Mouse (Mus musculus) gastrocnemius, postnatal 14 days (tissue): Measurements from ENCODE around the gene Ctcf. TPM values are rescaled to one million over a fixed set of nuclear protein-coding genes. Genes with fewer than 3 reads are reported as not detected.

Experiments
- DNase-seq: peaks from one replicate; pipeline ENCODE4 v3.0.0; 2021; ENCODE audit warnings: mixed read lengths
- intact Hi-C: fragments of 180-260 bp; cut with DNase I; formaldehyde crosslinking; loops from one replicate; pipeline ENCODE4 v1.15.1; 2025; ENCODE audit warnings: low total_unique reads
- total RNA-seq, 2 experiments: library from RNA; stranded (reverse); gene quantifications; 2 replicates each; pipeline ENCODE4 v1.2.3; 2021

Ctcf gene
- total RNA-seq, 2 experiments from 2014 or later: 34.5 TPM

DNA sequence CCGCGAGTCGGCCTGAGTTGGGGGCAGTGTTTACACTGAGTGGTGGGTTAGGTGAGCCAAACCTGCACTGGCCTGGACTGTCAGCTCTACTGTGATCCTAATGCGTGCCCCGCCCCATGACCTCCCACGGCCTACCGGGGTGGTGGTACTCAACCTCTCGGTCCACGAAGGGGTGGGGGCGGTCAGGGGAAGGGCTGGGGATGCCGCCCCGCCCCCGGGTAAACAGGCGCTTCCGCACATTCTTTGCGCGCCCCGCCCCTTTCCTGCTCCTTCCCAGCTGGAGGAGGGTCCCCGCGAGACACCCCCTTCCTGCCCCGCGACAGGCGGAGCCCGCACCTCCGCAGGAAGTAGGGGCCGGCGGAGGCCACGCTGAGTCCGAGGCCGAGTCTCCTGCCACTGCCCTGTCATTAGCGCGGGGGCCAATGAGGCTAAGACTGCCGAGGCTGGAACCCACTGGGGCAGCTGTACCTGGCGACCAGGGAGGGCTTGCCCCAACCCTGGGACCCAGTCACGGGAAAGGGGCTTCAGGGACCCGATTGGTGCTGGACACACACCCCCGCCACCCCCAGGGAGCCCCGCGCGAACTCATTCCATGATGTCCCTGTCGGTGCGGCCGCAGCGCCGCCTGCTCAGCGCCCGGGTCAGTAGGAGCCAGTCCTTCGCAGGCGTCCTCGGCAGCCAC lies 22.4 kb upstream of the Ctcf start:
- intact Hi-C loops: no loop called here
- DNase-seq: peak; percentile 79

DNA sequence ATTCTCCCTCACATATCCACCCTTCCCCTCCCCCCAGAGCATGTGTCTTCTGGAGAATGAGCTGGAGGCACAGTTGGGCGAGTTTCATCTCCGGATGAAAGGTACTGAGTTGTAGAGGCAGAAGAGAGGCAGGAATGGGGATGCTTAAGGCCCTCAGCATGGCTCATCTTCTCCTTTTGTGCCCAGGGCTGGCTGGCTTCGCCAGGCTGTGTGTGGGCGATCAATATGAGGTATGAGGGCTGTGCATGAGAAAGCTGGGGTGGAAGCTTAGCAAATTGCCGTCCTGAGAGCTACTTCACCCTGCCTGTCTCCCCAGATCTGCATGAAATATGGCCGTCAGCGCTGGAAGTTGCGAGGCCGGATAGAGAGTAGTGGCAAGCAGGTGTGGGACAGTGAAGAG lies 20.4 kb upstream of the Ctcf start:
- no peak for DNase-seq
- intact Hi-C loops: no loop called here

DNA sequence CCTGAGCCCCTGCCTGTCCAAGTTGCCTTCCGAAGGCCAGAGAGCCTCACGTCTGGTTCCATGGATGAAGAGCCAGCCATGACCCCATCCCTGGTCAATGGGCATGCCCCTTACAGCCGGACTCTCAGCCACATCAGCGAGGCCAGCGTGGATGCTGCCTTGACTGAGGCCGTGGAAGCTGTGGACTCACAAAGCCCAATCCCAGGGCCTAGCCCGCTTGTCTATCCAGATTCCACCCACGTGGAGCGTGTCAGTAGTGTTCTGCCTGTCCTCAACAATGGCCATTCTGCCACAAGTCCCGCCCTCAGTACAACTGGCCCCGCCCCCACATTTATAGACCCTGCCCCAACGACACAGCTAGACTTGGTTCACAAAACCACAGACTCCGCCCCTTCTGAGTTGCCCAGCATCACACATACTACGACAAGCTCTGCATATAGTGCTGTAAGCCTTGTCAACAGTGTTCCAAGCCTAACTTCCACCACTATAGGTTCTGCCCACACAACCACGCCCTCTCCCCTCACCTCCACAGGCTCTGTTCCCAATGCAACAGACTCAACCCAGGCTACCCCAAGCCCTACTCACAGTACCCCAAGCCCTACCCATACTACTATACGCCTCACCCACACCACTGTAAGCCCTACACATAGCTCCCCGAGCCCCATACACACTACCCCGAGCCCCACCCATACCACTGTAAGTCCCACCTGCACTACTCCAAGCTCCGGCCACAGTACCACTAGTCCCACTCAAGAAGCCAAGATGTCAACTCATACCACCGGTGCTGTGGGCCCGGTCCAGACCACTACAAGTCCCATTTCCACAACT lies 18.7 kb upstream of the Ctcf start:
- no peak for DNase-seq
- intact Hi-C loops: no loop called here

DNA sequence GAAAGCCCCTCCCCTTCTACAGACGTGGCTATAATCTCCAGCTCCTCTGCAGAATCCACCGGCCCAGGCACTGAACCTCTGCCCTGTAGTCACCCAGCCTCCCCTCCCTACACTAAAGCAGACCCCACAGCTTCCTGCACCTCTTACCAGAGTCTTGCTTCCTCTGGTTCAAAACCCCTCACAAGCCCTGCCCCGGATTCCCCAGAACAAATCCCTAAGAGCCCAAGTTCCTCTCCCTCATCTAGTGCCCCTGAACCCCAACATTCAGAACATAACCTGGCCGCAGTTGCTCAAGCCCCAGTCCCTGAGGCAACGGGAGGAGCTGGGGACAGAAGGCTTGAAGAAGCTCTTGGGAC lies 18.1 kb upstream of the Ctcf start:
- intact Hi-C loops: no loop called here
- no peak for DNase-seq

DNA sequence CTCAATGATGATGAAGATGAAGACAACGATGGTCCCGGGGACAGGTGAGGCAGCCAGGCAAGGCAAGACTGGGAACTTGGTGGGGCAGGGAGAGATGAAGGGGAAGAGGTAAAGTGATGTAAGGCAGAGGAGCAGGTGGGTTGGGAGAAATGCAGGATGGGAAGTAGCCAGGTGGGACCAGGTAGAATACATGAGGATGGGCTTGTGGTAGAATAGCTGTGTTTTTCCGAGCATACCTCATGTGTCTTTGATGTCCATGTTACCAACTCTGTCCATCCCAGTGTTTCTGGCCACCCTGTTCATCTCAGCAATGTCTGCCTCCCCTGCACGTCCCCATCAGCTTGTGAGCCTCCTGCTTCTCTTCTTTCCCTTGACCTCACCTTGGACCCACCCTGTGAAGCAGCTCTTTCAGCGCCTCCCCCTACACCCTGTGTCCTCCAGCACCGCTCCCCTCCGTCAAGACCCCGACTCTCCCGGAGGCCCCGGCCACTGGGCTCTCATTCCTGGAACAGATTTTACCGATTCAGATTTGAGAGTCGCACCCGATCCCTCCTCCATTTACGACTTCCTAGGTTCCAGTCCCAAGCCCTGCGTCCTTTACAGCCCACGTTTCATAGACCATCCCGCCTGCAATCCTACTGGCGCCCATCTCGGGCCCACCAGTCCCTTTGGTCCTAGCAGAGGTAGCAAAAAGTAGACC lies 17.3 kb upstream of the Ctcf start:
- intact Hi-C loops: no loop called here
- no peak for DNase-seq

DNA sequence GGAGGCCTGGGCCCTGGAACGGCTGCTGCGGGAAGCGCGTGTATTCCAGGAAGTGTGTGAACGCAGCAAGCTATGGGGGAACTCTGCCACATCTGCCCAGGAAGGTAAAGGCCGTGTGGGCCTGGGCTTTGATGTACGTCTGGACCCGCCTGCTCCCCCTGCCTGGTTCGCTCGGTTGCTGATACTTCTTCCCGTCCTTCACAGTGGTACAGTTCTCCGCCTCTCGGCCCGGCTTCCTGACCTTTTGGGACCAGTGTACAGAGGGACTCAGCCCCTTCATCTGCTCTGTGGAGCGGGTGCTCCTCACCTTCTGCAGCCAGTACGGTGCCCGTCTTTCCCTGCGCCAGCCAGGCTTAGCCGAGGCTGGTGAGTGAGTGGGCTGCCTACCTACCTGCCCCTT lies 16.2 kb upstream of the Ctcf start:
- intact Hi-C loops: loop anchor here (5.0 kb wide), 2 partner anchors 47 to 62 kb away; no protein-coding TSS in a partner anchor

DNA sequence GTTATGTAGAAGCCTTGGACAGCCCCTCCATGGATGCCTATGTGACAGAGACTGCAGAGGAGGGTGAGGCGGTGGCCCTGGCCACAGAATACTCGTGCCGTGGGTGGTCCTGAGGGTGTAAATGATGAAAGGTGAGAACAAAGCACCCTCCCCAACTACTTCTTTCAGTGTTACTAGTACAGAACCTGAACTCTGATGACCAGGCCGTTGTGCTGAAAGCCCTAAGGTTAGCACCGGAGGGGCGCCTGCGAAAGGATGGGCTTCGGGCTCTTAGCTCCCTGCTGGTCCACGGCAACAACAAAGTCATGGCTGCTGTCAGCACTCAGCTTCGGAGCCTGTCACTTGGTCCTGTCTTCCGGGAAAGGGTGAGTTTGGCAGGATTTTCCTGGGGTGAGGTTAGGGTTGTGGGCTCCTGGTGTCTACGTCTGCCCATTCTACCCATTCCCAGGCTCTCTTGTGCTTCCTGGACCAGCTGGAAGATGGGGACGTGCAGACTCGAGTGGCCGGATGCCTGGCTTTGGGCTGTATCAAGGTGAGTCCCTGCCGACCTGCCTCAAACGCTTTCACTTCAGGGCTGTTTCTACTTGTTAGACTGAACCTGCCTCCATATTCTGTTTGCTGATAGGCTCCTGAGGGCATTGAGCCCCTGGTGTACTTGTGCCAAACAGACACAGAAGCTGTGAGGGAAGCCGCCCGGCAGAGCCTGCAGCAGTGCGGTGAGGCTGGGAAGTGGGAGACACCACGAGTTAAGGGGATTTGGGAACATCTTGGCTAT lies 15.2 kb upstream of the Ctcf start:
- no peak for DNase-seq
- intact Hi-C loops: loop anchor here (5.0 kb wide), 2 partner anchors 46 to 61 kb away; no protein-coding TSS in a partner anchor

More for the DNA sequence above, 16.2 kb upstream of the Ctcf start:
- no peak for DNase-seq

DNA sequence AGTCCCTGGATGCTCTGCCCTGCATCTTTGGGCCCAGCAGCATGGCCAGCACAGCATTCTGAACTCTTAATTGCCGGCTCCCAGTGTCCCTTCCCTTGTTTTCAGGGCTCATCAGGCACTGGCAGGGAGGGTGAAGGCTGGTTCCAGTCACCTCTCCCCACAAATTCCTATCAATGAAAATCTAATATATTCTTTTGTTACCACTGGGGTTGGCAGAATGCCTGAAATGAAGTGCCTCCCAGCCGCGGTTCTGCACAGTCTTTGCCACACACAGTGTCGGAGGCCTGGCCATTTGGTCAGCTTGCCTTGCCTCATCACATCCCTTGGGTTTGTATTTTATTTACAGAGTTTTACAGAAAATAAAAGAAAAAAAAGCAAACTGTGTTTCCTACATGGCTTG lies 14.5 kb upstream of the Ctcf start:
- intact Hi-C loops: loop anchor here (5.0 kb wide), 2 partner anchors 45 to 60 kb away; no protein-coding TSS in a partner anchor
- DNase-seq: no peak

DNA sequence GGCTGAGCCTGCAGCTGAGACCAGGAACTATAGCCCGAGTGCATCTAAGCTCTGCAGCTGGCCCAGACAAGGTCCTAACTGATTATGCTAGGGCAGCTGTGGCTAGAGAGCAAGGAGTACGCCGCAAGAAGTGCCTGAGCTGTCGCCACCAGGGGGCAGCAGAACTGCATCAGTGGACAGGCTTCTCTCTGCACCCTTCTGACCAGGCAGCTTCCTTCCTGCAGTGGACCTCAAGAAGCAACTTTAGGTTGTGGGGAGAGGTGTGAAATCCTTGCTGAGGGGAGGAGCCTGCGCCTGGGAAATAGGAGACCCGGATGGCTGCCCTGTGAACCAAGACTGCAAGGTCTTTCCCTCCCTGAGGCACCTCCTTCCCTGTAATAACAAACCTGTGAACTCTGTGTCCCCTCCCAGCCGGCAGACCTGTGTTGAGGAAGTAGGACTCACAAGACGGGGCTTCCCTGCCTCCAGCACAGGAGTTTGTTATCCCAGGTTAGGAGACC lies 13.9 kb upstream of the Ctcf start:
- peak; percentile 94 for DNase-seq
- intact Hi-C loops: loop anchor here (5.0 kb wide), 2 partner anchors 45 to 60 kb away; no protein-coding TSS in a partner anchor

DNA sequence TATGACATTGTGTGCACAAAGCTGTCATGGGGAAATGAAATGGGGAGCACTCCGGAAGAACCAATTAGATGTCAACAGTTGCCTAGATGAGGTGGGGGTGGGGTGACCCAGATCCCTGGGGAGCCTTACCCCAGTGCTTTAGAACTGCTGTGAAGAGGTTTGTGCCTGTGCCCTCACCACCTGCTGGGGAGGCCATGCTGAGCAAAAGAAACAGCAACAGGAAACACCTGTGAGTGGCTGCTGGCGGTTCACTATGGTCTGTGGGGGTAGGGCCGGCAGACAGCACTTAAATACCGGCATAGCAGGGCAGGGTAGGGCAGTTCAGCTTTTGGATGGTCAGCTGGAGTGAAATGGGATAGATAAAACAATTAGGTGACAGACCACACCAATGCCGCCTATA lies 13.2 kb upstream of the Ctcf start:
- DNase-seq: no peak
- intact Hi-C loops: loop anchor here (5.0 kb wide), 2 partner anchors 44 to 59 kb away; no protein-coding TSS in a partner anchor

DNA sequence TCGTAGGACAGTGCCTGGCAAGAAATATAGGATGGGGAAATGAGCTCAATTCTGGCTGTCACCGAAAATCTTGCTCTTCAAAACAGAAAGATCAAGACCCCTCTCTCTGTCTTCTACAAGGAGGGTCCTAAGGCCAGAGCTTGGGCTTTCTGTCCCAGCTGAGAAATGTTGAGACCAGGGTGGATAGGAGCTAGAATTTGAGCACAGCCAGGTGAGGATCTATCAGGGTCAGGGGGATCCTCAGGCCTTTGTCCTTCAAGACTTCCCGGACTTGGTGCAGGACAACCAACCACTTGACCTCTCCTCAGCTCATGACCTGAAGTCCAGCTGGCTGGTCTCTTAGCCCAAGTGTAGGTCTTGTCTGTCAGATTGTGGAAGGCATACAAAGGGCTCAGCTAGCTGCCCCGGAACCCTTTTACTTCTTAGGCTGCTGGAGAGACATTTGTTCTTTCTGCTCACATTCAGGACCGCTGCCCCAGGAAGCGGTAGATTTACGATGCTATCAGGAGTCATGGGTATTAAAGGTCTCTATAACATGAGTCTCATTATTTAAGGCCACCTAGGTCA lies 12.6 kb upstream of the Ctcf start:
- DNase-seq: no peak
- intact Hi-C loops: loop anchor here (5.0 kb wide), 2 partner anchors 44 to 59 kb away; no protein-coding TSS in a partner anchor

DNA sequence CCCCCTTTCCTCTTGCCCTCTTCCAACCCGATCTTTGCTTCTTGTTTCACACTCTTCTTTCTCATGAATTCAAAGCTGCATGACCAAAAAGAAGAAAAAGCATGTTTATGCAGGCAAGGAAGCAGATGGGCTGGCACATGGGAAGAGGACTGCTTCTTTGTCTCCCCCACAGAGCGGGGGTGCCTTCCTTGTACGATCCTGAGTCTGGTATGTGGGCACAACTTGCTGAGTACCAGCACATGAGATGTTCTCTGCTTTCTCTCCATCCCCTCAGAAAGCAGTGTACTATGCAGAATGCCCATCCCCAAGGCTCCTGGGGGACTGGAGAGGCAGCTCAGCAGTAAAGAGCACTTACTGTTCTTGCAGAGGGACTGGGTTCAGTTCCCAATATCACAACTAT lies 12.0 kb upstream of the Ctcf start:
- intact Hi-C loops: loop anchor here (5.0 kb wide), 2 partner anchors 43 to 58 kb away; no protein-coding TSS in a partner anchor
- no peak for DNase-seq

DNA sequence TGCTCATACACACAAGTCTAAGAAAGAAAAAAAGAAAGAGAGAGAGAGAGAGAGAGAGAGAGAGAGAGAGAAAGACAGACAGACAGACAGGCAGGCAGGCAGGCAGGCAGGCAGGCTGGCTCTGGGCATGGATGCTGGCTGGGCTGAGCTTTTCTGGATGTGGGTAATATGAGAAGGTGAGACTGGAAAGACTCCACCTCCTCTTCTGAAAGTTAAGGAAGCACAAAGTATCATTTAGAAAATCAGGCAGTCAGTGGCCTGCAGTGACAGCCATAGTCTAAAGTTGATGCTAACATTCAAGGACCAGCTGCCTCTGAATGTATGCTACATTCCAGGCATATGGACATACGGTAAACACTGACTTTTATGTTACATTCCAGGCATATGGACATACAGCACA lies 11.5 kb upstream of the Ctcf start:
- no peak for DNase-seq
- intact Hi-C loops: loop anchor here (5.0 kb wide), 2 partner anchors 42 to 57 kb away; no protein-coding TSS in a partner anchor

DNA sequence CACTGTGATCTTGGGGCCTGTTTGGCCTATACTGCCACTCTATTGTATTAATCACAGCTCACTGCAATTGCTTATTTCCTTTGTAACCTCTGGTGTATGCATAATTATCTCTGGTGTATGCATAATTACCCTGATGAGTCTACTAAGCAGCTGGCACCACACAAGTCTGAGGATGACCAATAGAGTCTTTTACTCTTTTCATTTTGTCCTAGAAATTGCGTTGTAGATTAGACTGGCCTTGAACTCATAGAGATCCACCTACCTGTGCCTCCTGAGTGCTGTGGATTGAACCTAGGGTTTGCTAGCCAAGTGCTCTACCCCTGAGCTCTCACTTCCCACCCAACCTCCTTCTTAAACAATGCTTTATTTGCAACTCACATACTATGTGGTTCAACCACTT lies 10.3 kb upstream of the Ctcf start:
- intact Hi-C loops: no loop called here
- DNase-seq: no peak

DNA sequence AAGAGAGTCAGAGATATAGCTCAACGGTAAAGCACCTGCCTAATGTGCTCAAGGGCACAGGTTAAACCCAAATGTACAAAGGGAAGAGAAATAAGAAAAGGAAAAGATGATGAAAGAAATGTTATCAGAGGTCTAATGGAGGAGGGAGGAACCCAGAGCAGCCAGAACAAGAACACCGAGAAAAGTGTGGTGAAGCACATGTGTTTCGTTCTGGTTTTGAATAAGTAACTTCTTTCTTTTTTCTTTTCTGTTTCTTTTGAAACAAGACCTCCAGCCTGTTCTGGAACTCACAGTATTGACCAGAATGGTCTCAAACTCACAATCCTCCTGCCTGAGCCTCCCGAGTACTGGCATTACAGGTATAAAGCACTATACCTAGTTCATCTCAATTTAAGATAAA lies 7.0 kb upstream of the Ctcf start:
- no peak for DNase-seq
- intact Hi-C loops: no loop called here

DNA sequence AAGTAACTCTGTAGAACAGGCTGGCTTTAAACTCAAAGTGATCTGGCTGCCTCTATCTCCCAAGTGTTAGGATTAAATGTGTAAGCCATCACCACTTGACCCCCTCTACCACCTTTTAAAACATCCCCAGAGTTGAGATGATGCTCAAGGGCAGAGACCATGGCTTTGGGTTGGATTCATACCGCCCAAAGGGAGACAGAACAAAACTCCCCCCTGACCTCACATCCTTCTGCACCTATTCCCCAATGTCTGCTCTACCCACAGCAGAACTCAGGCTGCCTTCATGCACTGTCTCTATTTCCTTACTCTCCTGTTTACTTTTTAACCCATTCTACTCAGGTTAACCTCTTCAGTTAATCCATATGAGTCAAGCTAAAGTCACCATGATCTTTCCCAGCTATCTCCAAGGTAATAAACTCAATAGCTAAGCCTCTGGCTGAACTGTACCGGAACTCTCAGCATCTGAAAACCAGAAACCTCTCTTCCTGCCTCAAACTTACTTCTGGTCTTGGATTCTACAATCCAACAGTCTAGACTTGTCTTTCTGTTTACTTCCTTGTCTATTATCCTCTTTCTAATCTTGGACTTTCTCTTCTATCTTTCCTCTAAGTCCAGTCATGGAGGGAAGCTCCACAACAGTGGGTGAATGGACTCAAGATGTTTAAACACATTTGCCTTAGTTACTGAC lies 1.5 kb upstream of the Ctcf start:
- no peak for DNase-seq
- intact Hi-C loops: no loop called here

DNA sequence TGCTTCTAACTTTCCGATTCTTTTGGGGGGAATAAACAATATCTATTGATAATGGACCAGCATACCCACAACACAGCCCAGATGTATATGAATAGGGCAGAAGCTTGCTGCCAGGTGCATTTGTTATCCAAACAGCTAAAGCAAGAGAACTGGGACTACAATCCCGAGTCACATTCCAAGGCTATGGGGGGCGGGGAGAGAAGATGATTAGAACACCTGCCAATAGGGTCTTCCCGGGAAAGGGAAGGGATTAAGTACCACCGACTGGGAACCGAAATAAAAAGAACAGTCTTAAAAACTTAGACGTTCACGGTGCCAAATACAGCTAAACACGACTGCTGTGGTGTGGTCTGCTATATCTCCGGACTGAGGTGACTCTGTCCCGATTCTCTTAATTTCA lies 887 bp upstream of the Ctcf start:
- no peak for DNase-seq
- intact Hi-C loops: no loop called here

DNA sequence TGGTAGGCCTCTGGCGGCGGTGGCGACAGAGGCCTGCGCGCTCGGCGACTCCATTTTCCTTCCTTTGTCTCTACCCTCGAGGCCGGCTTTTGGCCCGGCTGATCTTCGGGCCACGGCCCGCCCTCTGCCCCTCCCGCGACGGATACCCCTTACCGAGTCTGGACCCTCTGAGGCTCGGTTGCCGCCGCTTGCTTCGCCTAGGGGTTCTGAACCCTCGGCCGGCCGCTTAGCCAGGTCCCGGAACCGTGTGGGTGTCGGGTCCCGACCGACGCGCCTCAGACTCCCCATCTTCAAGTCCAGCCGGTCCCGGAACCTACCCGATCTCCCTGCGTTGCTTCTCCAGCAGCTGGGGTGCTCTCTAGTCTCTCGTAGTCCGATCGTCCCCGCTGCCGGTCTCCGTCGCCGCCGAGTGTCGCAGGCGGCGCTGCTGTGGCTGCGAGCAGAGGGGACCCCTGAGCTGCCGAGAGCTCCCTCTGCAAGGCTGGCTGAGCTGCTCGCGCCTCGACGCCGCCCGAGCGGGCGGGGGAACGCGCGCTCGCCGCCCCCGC lies 669 bp downstream of the Ctcf start, which contains the start of gene Agrp:
TSS of gene Agrp (minus strand) at position 431 of the 548 bp plus-strand sequence.
- DNase-seq: no peak
- intact Hi-C loops: no loop called here
